Mouse (Mus musculus): ENCODE results near the gene Chmp3. TPM values are rescaled to one million over a fixed set of nuclear protein-coding genes. Genes with fewer than 3 reads are reported as not detected.

The Chmp3 gene
- polyA plus RNA-seq, 1 experiment from 2014 or later = 88.5 TPM

- Histone ChIP-seq H3K9me3 (ENCODE audit: control insufficient read depth, low read length) (no peaks in the 10 kb centered on the region), H3K4me3 (ENCODE audit: low read depth, low read length) (no peak overlapping the region), H3K27ac (replicated peaks) (no peak overlapping the region), H3K27me3 (ENCODE audit: control insufficient read depth, insufficient read depth, low read length) (no peaks in the 10 kb centered on the region), H3K9ac (ENCODE audit: low read length) (no peak overlapping the region), H3K36me3 (ENCODE audit: control insufficient read depth, insufficient read depth, low read length) (no peaks in the 10 kb centered on the region), H3K4me1 (replicated peaks; ENCODE audit: control insufficient read depth, insufficient read depth) (no peaks in the 10 kb centered on the region), H3K4me2 (replicated peaks; ENCODE audit: low read depth) (no peak overlapping the region)
- 77% methylated on average over 8 of the region's 8 CpGs for WGBS
- DNase-seq (ENCODE audit: low spot score) (no peak), ATAC-seq (ENCODE audit: low FRiP score, low TSS enrichment) (no peak)
- TF ChIP-seq CTCF (IDR thresholded peaks at IDR 0.05; ENCODE audit: low read depth) (no peak), EP300 (optimal IDR thresholded peaks at IDR 0.05) (no peak)
Observed at GRCm38 (mm10) chr6:71530176-71530575, 13.4 kb upstream of the Chmp3 start.

GRCm38 (mm10) chr6:71537286-71537685 is 6.3 kb upstream of the Chmp3 start:
- Histone ChIP-seq H3K27ac (replicated peaks) (no peak overlapping the region), H3K4me2 (replicated peaks; ENCODE audit: low read depth) (no peak overlapping the region), H3K4me3 (ENCODE audit: low read depth, low read length) (no peak overlapping the region), H3K9me3 (ENCODE audit: control insufficient read depth, low read length) (no peaks in the 10 kb centered on the region), H3K27me3 (ENCODE audit: control insufficient read depth, insufficient read depth, low read length) (no peaks in the 10 kb centered on the region), H3K4me1 (replicated peaks; ENCODE audit: control insufficient read depth, insufficient read depth) (no peaks in the 10 kb centered on the region), H3K9ac (ENCODE audit: low read length) (no peak overlapping the region), H3K36me3 (ENCODE audit: control insufficient read depth, insufficient read depth, low read length) (no peaks in the 10 kb centered on the region)
- DNase-seq (ENCODE audit: low spot score) (no peak), ATAC-seq (ENCODE audit: low FRiP score, low TSS enrichment) (no peak)
- TF ChIP-seq EP300 (optimal IDR thresholded peaks at IDR 0.05) (no peak), CTCF (IDR thresholded peaks at IDR 0.05; ENCODE audit: low read depth) (no peak)

GRCm38 (mm10) chr6:71555507-71555951 is 11.9 kb downstream of the Chmp3 start:
- Histone ChIP-seq H3K4me3 (ENCODE audit: low read depth, low read length) (no peak overlapping the region), H3K27me3 (ENCODE audit: control insufficient read depth, insufficient read depth, low read length) (no peaks in the 10 kb centered on the region), H3K27ac (replicated peaks) (no peak overlapping the region), H3K36me3 (ENCODE audit: control insufficient read depth, insufficient read depth, low read length) (no peaks in the 10 kb centered on the region), H3K9me3 (ENCODE audit: control insufficient read depth, low read length) (no peaks in the 10 kb centered on the region), H3K4me1 (replicated peaks; ENCODE audit: control insufficient read depth, insufficient read depth) (no peaks in the 10 kb centered on the region), H3K9ac (ENCODE audit: low read length) (no peak overlapping the region), H3K4me2 (replicated peaks; ENCODE audit: low read depth) (no peak overlapping the region)
- WGBS = 65% methylated on average over 2 of the region's 2 CpGs
- no peak for TF ChIP-seq CTCF (IDR thresholded peaks at IDR 0.05; ENCODE audit: low read depth)
- TF ChIP-seq EP300 (optimal IDR thresholded peaks at IDR 0.05) = no peak
- ATAC-seq (ENCODE audit: low FRiP score, low TSS enrichment) (no peak), DNase-seq (ENCODE audit: low spot score) (no peak)

- no peak for ATAC-seq (ENCODE audit: low FRiP score, low TSS enrichment)
- Histone ChIP-seq H3K4me1 (replicated peaks; ENCODE audit: control insufficient read depth, insufficient read depth) (no peaks in the 10 kb centered on the region), H3K4me2 (replicated peaks; ENCODE audit: low read depth) (no peak overlapping the region), H3K9ac (ENCODE audit: low read length) (no peak overlapping the region), H3K36me3 (ENCODE audit: control insufficient read depth, insufficient read depth, low read length) (no peaks in the 10 kb centered on the region), H3K9me3 (ENCODE audit: control insufficient read depth, low read length) (no peaks in the 10 kb centered on the region), H3K4me3 (ENCODE audit: low read depth, low read length) (no peak overlapping the region), H3K27me3 (ENCODE audit: control insufficient read depth, insufficient read depth, low read length) (no peaks in the 10 kb centered on the region), H3K27ac (replicated peaks) (no peak overlapping the region)
- no peak for DNase-seq (ENCODE audit: low spot score)
- TF ChIP-seq EP300 (optimal IDR thresholded peaks at IDR 0.05) (no peak), CTCF (IDR thresholded peaks at IDR 0.05; ENCODE audit: low read depth) (no peak)
- 90% methylated on average over 2 of the region's 2 CpGs for WGBS
Observed at GRCm38 (mm10) chr6:71556826-71557225, 13.2 kb downstream of the Chmp3 start.

GRCm38 (mm10) chr6:71568616-71569015 is 25.0 kb downstream of the Chmp3 start:
- no peaks in the 10 kb centered on the region for H3K4me1 ChIP-seq (replicated peaks; ENCODE audit: control insufficient read depth, insufficient read depth)
- TF ChIP-seq CTCF (IDR thresholded peaks at IDR 0.05; ENCODE audit: low read depth) (no peak), EP300 (optimal IDR thresholded peaks at IDR 0.05) (no peak)
- no peak overlapping the region for H3K9ac ChIP-seq (ENCODE audit: low read length)
- no peak for DNase-seq (ENCODE audit: low spot score)
- no peaks in the 10 kb centered on the region for H3K9me3 ChIP-seq (ENCODE audit: control insufficient read depth, low read length)
- H3K27me3 ChIP-seq (ENCODE audit: control insufficient read depth, insufficient read depth, low read length) = no peaks in the 10 kb centered on the region
- no peak overlapping the region for H3K4me2 ChIP-seq (replicated peaks; ENCODE audit: low read depth)
- no peak overlapping the region for H3K27ac ChIP-seq (replicated peaks)
- peaks cover 3% of the 10 kb centered on the region for H3K36me3 ChIP-seq (ENCODE audit: control insufficient read depth, insufficient read depth, low read length)
- 65% methylated on average over 3 of the region's 3 CpGs for WGBS
- no peak overlapping the region for H3K4me3 ChIP-seq (ENCODE audit: low read depth, low read length)
- ATAC-seq (ENCODE audit: low FRiP score, low TSS enrichment) = no peak

GRCm38 (mm10) chr6:71569025-71569424 is 25.4 kb downstream of the Chmp3 start:
- no peak overlapping the region for H3K9ac ChIP-seq (ENCODE audit: low read length)
- no peak for DNase-seq (ENCODE audit: low spot score)
- no peak overlapping the region for H3K4me2 ChIP-seq (replicated peaks; ENCODE audit: low read depth)
- no peak overlapping the region for H3K27ac ChIP-seq (replicated peaks)
- H3K36me3 ChIP-seq (ENCODE audit: control insufficient read depth, insufficient read depth, low read length) = peaks cover 3% of the 10 kb centered on the region
- H3K27me3 ChIP-seq (ENCODE audit: control insufficient read depth, insufficient read depth, low read length) = no peaks in the 10 kb centered on the region
- no peak for ATAC-seq (ENCODE audit: low FRiP score, low TSS enrichment)
- no peak overlapping the region for H3K4me3 ChIP-seq (ENCODE audit: low read depth, low read length)
- H3K9me3 ChIP-seq (ENCODE audit: control insufficient read depth, low read length) = no peaks in the 10 kb centered on the region
- TF ChIP-seq EP300 (optimal IDR thresholded peaks at IDR 0.05) (no peak), CTCF (IDR thresholded peaks at IDR 0.05; ENCODE audit: low read depth) (no peak)
- 44% methylated on average over 2 of the region's 2 CpGs for WGBS
- H3K4me1 ChIP-seq (replicated peaks; ENCODE audit: control insufficient read depth, insufficient read depth) = no peaks in the 10 kb centered on the region
